Mouse (Mus musculus) T-helper 2 cell (primary cell): ENCODE results near the gene Zbtb20.

Source experiments
- in situ Hi-C: fragments of 300-600 bp; cut with MboI, MseI; formaldehyde crosslinking; loops from one replicate; pipeline ENCODE4 v1.15.1; 2025; ENCODE audit warnings: high pct_unique_total_duplicates

The Zbtb20 gene

GRCm38 (mm10) chr16:43291423-43291822, 415.7 kb downstream of the Zbtb20 start:
- in situ Hi-C loops, result no loop called here

DNA sequence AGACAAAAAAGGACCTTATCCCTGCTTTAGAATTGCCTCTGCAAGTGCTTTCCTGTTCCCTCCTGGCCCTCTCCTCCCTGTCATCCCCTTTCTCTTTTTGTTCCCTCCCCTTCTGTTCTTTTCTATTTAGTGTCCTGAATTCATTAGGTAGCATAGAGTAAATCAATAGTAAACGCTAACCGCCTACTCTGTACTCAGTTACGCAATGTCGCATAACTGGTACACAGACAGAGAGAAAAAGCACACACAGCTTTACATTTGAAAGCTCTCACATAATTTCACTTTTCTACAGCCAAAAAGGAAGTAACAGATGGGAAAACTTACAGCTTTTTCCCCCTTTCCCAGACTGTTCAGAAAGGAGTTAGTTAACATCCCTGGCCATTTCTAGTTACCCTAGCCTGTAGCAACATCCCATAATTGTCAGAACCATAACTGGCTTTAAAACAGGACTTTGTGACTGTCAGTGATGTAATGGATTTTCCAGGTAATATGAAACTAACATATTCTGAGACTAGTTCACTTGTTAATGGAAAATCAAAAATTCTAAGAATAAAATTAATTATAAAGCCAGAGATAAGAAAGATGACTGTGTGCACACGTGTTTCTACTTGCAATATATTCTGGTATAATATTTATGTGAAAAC, 422.4 kb downstream of the Zbtb20 start:
- in situ Hi-C loops, result no loop called here

GRCm38 (mm10) chr16:43300420-43300819, 424.7 kb downstream of the Zbtb20 start:
- in situ Hi-C loops, result no loop called here

GRCm38 (mm10) chr16:43302171-43302570, 426.5 kb downstream of the Zbtb20 start:
- in situ Hi-C loops, result no loop called here

DNA sequence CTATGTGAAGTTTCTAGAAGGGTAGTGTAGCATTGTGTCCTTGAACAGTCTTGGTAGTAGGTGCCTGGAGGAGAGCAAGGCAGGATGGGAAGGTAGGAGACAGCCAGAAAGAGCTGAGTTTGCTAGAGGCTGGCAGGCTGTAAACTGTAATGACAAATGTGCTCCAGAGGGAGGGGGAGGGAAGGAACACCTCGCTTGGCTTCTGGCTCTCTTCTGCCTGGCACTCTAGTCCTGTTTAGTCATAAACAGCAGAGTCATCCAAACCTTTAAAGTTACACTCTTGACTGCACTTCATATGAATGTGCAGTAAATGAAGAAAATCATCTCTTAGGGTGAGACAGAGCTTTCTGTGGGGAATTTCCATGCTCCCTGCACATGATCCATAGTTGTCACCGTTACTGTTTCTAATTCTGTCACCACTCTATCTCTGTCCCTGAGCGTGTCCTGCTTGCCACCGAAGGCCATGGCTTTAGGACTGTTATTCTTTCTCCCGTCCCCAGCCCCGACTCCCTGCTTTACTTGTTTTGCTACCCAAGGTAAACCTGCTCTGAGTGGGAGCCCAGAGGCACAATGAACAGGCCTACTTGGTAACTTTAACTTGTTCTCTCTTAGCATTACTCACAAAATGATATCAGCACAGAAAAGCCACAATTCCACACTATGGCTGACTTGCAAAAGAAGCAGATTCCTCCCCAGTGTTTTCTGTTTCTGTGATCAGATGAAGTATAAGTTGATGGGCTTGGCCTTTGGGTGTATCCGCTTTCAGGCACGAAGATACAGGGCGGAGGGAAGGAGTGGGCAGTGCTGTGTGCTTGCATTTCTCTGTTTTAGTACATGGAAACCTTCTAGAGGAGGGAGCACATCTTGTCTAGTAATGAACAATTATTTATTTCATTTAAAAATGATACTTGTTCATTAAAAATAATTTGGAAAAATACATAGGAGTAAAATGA, 427.8 kb downstream of the Zbtb20 start:
- in situ Hi-C loops, result no loop called here

DNA sequence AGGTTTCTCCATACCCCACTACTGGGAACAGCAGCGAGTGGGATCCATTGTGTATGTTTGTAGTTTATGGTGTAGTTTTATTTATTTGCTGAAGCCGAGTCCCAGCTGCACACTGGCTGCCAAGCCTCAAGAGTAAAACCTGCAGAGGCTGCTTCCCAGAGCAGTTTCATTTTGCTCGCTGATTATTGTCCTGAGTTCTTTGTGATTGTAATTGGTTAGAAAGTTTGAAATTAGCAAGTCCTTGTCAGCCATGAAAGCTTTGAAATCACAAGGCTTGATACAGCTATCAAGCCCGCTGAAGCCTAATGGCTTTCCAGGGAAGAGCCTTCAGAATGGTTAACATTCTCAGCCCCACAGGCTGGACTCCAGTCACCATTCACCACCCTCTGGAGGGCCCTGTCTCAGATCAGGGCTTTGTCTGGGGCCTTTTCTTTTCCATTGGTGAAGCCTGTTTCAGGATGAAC, 434.3 kb downstream of the Zbtb20 start:
- in situ Hi-C loops, result no loop called here

DNA sequence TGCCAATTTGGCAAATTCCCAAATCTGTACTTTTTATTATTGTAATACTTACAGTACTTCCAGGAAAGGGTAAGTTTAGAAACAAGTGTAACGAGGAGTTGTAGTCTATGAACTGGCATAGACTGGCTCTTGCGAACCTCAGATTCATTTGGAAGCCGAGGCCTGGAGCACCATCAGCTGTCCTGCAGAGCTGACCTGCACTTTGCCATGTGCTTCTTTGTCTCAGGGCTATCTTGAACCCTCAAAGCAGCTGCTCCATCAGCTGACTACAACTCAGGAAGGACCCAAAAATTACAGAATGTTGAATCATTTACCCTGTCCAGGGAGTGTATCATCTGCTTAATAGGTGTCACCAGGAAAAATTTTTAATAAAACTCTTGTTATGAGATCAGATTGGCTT, 448.3 kb downstream of the Zbtb20 start:
- in situ Hi-C loops, result no loop called here

- in situ Hi-C loops, result no loop called here
These were observed 452.5 kb downstream of the Zbtb20 start for GRCm38 (mm10) chr16:43328221-43328620.

GRCm38 (mm10) chr16:43330206-43330605, 454.5 kb downstream of the Zbtb20 start:
- in situ Hi-C loops, result no loop called here

DNA sequence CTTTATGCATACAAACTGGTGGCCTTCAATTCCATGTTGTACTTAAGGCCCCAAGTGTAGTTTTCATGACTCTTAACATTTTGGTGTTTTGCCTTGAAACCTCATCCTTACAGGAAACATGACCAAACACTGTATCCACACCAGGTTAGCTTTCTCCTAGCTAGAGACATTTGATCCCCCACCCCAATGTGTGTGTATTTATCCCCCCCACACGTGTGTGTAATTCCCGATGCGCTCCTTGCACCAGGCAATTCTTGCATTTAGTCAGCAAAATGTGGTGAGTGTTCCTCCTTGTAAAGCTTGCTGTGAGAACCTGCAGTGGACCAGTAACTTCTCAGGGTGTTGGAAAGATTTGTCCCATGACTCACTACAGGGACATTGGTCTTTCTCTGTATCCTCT, 455.8 kb downstream of the Zbtb20 start:
- in situ Hi-C loops, result no loop called here

DNA sequence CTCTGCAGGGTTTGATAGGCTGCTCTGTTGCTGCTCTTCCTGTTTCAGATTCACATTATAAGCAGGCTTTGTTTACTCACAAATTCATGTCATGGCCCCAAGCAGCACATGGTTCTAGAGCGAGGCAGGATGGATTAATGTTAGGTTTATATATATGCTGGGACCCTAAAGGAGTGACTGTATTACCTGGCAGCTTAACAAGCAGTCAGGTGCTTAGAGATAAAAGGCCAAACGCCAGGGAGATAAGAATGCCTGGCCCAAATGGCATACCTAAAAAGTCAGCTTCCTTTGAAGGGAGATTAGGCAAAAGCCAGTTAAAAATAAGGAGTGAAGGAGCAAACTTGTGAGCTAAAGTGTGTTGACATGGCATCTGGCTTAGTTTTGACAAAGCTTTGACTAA, 457.1 kb downstream of the Zbtb20 start:
- in situ Hi-C loops, result no loop called here

GRCm38 (mm10) chr16:43333265-43333664, 457.6 kb downstream of the Zbtb20 start:
- in situ Hi-C loops, result no loop called here

- in situ Hi-C loops, result no loop called here
These were observed 458.9 kb downstream of the Zbtb20 start for GRCm38 (mm10) chr16:43334411-43335150.

GRCm38 (mm10) chr16:43335151-43335823, 459.6 kb downstream of the Zbtb20 start:
- in situ Hi-C loops, result no loop called here

- in situ Hi-C loops, result no loop called here
These were observed 460.1 kb downstream of the Zbtb20 start for GRCm38 (mm10) chr16:43335824-43336215.

DNA sequence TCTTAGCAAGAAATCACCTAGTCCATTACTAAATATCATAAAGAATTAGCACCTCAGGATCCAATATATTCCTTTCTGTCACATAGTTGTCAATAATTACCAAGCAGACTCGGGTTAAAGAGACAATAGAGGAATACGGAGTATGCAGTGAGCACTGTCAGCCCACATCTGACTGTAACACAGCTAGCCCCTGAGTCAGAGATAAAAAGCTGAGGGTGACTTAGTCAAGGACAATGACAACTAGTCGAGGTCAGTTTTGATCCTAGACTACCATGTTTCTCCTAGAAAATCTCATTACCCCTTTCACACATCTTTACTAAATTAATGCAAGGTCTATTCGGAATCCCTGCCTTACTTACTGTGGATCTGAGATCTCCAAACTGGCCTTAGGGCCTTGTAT, 465.0 kb downstream of the Zbtb20 start:
- in situ Hi-C loops, result no loop called here

DNA sequence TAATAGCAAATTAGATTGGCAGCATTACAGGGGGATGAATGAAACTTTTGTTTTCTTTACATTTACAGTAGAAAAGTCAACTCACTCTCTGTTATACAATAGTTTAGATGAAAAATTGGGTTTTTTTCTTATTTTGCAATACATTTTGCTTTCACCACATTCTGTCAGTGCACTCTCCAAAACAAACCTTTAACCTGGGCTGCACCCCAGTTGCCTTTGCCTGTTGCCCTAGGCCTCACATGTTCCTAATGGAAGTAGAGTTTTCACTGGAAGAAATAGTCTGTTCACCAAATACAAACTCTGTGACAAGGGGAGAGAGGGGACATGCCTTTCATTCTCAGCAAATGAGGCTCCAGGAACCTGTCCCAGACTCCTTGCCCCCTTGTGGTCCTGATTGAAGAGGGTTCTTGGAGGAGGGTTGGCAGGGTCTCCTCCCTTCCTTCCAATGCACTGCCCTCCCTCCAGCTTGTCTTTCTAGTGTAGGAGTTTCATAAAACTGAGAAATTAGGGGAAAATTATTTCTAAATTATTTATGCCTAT, 466.3 kb downstream of the Zbtb20 start:
- in situ Hi-C loops, result no loop called here

DNA sequence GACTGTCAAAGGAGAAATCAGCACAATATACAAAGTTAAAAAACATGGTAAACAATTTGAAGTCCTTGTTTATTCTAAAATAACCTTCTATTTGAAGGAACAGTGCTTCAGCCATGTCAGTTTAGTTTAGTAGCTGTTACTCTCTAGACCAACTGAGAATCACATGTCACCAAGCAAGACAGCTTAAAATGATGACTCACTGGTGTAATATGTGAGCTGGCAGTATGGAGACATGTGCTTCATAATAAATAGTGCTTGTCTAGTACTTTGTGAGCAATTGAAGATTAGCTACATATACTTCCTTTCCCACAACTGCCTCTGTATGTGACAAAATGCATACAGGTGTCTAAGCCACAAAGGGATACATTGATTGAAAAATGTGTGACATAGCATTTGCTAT, 470.4 kb downstream of the Zbtb20 start:
- in situ Hi-C loops, result no loop called here

DNA sequence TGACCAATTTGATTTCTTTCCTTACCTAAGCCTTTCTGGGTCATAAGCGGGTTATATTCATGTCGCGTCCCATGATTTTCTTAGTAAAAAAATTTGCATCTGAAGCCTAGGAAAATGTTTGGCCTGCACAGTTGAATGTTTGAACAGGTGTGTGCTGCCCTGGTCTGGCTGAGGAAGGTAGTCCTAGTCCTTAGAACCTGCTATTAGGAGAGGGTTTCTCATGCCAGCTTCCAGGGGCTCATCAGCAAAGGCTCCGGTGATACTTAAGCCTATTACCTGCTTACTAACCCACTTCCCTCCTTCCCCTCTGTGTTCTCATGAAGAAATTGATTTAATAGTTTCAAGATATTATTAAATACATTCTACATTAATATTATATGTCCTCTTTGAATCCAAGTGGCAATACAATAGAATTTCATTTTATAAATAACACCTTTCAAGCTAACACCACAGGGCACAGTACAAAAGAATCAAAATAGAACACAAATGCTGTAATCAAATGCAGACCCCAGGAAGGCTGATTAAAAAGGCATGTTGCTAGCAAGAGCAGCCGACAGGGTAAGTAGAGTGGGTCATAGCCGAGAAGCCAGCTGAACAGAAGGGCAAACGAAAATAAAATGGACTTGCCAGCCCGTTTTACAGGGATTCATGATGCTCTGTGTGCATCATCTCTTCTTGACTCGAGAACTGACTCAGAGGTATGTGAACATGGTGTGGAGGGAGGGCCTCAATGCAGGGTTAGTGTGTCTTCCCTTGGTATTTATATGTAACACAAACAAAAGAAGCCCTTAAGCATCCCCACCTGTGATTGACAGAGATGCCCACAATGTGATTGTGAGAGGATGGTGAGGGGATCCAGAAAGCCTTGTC, 480.3 kb downstream of the Zbtb20 start:
- in situ Hi-C loops, result no loop called here

GRCm38 (mm10) chr16:43359546-43359945, 483.9 kb downstream of the Zbtb20 start:
- in situ Hi-C loops, result no loop called here
